Mouse (Mus musculus) heart, adult 2 months (tissue): ENCODE measurements at regions not wholly inside any gene's neighbourhood (a gene's known extent, or its start where the extent isn't known, plus 50 kb on each side); places are given as distances from the start of the nearest gene placed in this dataset.

Source experiments
- CTCF ChIP-seq: fragments of 200-600 bp; IDR thresholded peaks from 2 replicates; pipeline ENCODE4 v1.8.1; 2022; ENCODE audit warnings: antibody characterized with exemption, mild to moderate bottlenecking, moderate library complexity
- EP300 ChIP-seq: fragments of 200-500 bp; IDR thresholded peaks from 2 replicates; pipeline ENCODE4 v1.6.1; 2011; ENCODE audit warnings: low read depth, low read length, control low read depth; ENCODE audit not compliant: insufficient read depth
- POLR2A ChIP-seq: fragments of 200-500 bp; IDR thresholded peaks from 2 replicates; pipeline ENCODE4 v1.6.1; 2011; ENCODE audit warnings: mild to moderate bottlenecking, low read depth, low read length, control low read depth; ENCODE audit not compliant: insufficient read depth

GRCm38 (mm10) chr14:46647319-46647974, 112.9 kb upstream of the Cdkn3 start:
- TF ChIP-seq CTCF (no peak), POLR2A (no peak), EP300 (no peak)
